Mouse (Mus musculus): ENCODE data around the gene Nos2.

Gene Nos2

DNA sequence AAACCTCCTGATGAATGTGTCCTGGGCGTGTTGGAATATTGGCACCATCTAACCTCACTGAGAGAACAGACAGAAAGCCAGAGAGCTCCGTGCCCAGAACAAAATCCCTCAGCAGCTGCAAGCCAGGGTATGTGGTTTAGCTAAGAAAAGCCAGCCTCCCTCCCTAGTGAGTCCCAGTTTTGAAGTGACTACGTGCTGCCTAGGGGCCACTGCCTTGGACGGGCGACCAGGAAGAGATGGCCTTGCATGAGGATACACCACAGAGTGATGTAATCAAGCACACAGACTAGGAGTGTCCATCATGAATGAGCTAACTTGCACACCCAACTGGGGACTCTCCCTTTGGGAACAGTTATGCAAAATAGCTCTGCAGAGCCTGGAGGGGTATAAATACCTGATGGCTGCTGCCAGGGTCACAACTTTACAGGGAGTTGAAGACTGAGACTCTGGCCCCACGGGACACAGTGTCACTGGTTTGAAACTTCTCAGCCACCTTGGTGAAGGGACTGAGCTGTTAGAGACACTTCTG lies at the start of gene Nos2:
Nos2 (plus strand) TSS at position 377 of the 529 bp plus-strand sequence.
- DNase-seq (ENCODE audit: low read depth, low spot score), result peak; percentile 27

- no peak for DNase-seq (ENCODE audit: low read depth, low spot score)
Measured at GRCm38 (mm10) chr11:78870891-78871290, 49.7 kb upstream of the Nos2 start.

- DNase-seq (ENCODE audit: low read depth, low spot score), result peak; percentile 62
Measured at GRCm38 (mm10) chr11:78872782-78873181, 47.8 kb upstream of the Nos2 start.

DNA sequence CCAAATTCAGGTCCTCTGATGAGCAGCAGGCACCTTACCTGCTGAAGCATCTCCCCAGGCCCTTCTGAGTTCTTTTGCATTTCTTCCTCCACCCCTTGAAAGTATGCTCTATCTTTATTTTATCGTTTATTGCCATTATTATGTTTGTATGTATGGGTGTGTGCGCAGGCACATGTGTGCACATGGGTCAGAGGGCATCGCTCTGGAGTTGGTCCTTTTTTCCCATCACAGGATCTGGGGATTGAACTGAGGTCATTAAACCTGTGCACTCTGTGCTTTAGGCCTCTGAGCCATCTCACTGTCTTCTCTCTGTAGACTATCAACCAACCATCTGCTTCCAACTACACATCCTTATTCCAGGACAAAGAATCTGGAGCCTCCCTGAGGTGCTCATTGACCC lies 40.9 kb upstream of the Nos2 start:
- DNase-seq (ENCODE audit: low read depth, low spot score), result no peak

- DNase-seq (ENCODE audit: low read depth, low spot score), result peak; percentile 81
Measured at GRCm38 (mm10) chr11:78886693-78887092, 33.9 kb upstream of the Nos2 start.

- DNase-seq (ENCODE audit: low read depth, low spot score), result peak; percentile 99
Measured at GRCm38 (mm10) chr11:78887102-78887971, 33.2 kb upstream of the Nos2 start.

DNA sequence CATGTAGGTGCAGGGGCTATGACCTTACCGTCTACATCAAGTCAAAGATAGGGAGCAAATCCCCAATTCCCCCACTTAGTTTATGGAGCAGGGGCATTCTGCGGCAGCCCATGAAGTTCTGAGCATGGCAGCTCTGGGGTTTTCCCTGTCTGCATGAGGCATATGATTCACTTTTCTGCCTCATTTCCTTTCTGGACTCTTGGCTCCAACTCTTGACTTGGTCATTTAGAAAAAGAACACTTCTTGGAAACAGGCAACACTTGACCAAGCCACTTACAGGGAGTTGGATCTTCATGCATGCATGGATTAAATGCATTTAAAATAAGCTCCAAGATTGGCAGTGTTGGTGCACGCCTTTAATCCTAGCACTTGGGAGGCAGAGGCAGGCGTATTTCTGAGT lies 31.4 kb upstream of the Nos2 start:
- peak; percentile 57 for DNase-seq (ENCODE audit: low read depth, low spot score)

DNA sequence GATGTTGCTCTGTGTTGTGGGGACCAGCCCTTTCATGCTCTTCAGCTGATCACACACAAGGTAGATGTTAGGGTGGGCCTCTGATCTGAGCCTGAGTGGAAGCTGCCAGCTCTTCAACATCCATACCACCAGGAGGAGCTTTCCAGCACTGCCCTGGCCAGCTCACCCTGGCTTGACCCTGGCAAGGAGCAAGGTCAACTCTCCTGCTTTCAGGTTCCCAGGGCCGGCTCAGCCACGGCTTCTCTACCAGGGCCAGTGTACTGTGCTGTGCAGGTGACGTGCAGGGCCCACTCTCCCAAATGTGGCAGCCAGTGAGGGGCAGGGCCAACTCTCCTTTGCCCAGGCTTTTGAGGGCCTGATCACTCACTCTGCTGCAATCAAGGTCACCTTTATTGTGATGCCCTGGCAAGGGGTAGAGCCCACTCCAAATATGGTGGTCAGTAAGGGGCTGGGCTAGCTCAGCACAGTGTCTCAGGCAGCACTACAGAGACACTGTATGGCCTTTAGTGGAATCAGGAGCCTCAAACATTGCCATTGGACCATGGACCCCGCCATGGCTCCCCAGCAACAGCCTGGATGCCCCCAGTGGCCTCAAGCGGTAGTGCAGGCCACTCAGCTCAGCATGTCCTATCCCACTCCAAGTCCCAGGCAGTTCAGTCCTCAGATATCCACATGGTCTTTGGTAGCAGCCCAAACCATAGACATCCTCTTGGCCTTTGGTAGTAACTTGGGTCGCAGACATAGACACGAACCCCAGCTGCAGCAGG lies 24.0 kb upstream of the Nos2 start:
- DNase-seq (ENCODE audit: low read depth, low spot score), result peak; percentile 45

GRCm38 (mm10) chr11:78915473-78915872 lies 5.1 kb upstream of the Nos2 start:
- DNase-seq (ENCODE audit: low read depth, low spot score), result no peak

DNA sequence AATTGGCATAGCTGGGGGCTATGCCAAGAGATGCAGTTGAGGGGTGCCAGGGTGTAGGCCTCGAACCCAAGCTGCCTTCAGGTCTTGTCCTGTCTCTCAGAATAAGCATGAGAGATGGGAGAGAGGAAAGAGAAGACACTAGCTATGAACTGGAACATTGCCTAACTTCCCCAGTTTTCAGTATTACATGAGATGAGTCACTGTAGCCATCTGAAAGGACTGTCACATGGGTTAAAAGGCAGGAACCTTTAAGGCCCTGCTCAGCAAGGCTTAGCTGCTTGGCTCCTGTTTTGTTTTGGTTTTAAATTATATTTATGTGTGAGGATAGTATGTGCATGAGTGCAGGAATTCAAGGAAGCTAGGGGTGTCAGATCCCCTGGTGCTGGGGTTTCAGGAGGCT lies 4.2 kb upstream of the Nos2 start:
- DNase-seq (ENCODE audit: low read depth, low spot score), result peak; percentile 75

DNA sequence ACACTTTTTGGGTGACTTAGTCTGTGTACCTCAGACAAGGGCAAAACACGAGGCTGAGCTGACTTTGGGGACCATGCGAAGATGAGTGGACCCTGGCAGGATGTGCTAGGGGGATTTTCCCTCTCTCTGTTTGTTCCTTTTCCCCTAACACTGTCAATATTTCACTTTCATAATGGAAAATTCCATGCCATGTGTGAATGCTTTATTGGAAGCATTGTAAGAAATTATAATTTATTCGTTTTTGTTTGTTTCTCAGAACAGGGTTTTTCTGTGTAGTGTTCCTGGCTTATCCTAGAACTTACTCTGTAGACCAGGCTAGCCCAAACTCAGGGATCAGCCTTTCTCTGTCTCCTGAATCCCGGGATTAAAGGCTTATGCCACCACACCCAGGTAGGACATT lies 842 bp upstream of the Nos2 start:
- no peak for DNase-seq (ENCODE audit: low read depth, low spot score)

- DNase-seq (ENCODE audit: low read depth, low spot score), result peak; percentile 72
Measured at GRCm38 (mm10) chr11:78922678-78923407, 2.3 kb downstream of the Nos2 start.

GRCm38 (mm10) chr11:78924111-78924510 lies 3.5 kb downstream of the Nos2 start:
- no peak for DNase-seq (ENCODE audit: low read depth, low spot score)

- no peak for DNase-seq (ENCODE audit: low read depth, low spot score)
Measured at GRCm38 (mm10) chr11:78924916-78925315, 4.3 kb downstream of the Nos2 start.

- DNase-seq (ENCODE audit: low read depth, low spot score), result no peak
Measured at GRCm38 (mm10) chr11:78929345-78929744, 8.8 kb downstream of the Nos2 start.

GRCm38 (mm10) chr11:78934307-78934706 lies 13.7 kb downstream of the Nos2 start:
- DNase-seq (ENCODE audit: low read depth, low spot score), result no peak

GRCm38 (mm10) chr11:78934727-78935126 lies 14.1 kb downstream of the Nos2 start:
- no peak for DNase-seq (ENCODE audit: low read depth, low spot score)

DNA sequence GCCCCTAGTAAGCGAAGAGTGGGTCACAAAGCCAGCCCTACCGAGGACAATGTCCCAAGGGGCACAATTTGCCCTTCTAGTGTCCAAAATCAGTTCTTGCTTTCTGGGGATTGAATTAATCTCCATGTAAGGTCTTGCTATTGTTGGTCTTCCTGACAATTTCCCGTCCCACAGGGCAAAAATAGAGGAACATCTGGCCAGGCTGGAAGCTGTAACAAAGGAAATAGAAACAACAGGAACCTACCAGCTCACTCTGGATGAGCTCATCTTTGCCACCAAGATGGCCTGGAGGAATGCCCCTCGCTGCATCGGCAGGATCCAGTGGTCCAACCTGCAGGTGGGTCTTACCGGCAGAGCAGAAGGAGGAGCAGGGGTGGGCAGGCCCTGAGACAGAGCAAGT lies 14.6 kb downstream of the Nos2 start:
- no peak for DNase-seq (ENCODE audit: low read depth, low spot score)

GRCm38 (mm10) chr11:78943083-78943482 lies 22.5 kb downstream of the Nos2 start:
- no peak for DNase-seq (ENCODE audit: low read depth, low spot score)

DNA sequence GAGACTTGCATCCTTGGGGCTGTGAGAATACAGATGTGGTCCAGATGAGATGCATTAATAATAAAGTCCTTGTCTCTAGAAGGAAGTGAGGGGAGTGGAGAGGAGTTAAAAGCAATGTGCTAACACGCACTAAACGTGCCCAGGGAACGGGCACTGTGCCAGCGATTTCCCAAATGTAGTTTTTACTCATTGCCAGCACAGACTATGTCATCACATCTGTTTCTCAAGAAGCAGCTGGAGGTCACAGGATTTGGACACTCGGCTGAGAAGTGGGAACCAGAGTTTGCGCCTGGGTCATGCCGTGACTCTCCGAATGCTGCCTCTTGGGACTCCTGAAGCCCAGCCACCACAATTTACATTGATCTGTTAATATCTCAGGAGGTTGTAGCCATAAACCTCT lies 29.8 kb downstream of the Nos2 start:
- peak; percentile 61 for DNase-seq (ENCODE audit: low read depth, low spot score)

DNA sequence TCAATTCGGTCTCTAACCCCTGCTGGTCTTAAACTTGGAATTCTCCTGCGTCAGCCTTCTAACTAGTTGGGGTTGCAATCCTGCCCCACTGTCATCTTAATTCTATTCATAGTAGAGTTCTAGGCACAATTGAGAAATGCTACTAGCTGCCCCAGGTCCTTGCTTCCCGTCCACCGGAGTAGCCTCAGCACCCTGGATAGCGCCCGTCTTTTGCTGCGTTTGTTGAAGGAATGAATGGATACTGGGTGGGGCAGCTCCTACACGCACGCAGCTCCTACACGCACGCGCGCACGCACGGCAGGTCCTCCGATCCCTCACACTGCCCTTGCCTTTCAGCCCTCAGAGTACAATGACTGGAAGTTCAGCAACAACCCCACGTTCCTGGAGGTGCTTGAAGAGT lies 31.9 kb downstream of the Nos2 start:
- peak; percentile 20 for DNase-seq (ENCODE audit: low read depth, low spot score)

- peak; percentile 81 for DNase-seq (ENCODE audit: low read depth, low spot score)
Measured at GRCm38 (mm10) chr11:78956260-78956659, 35.7 kb downstream of the Nos2 start.

Data from 3T3-L1 (cell line).